8 mouse cellular contexts compared by ENCODE assay signal in the genomic region with DNA sequence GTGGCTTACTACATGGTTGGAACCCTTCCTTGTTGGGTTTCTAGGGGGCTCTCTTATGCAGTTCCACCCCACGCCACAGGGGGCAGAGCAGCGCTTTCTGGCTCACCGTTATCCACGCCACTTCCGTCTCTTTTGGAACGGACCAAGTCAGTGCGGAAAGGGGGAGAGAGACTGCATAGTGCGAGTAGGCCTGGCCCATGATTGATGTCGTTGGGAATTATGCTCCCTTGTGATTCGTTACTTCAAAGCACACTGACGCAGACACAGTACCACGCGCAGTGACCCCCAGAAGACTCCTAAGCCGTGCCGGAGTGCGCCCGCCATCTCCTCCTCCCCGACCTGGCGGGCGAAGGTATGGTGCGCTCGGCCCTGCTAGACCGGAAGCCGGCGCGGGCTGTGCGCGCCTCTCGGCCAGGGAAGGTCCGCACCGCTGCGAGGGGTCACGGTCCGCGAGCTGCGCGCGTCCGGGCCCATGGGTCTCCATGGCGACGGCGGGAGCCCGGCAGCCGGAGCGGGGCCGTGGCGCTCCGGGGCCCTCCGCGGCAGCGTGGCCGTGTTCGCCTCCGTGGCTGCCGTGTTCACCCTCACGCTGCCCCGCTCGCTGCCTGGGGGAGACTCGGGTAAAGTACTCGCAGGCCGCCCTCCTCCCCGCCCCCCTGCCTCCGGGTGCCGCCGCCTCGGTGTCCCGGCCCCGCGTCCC. TPM values are rescaled to one million over a fixed set of nuclear protein-coding genes. Genes with fewer than 3 reads are reported as not detected.
DNase-seq lines count a peak whose midpoint lies in the region; ATAC-seq and TF ChIP-seq lines count a peak whose summit lies in the region.

Gene Tmem260 (plus strand): TSS at position 141 of the 700 bp plus-strand sequence.

- under 1% methylated on average over 67 of the region's 69 CpGs for WGBS in heart, embryonic 12.5 days
- under 1% methylated on average over 65 of the region's 69 CpGs for WGBS in kidney, postnatal 0 days
- WGBS in liver, embryonic 11.5 days: under 1% methylated on average over 68 of the region's 69 CpGs
- under 1% methylated on average over 68 of the region's 69 CpGs for WGBS in stomach, embryonic 14.5 days

- H3K27ac ChIP-seq in heart, embryonic 12.5 days (ENCODE audit: poor library complexity, severe bottlenecking): peak within 1 kb of the TSS; percentile 63
- H3K27ac ChIP-seq in kidney, postnatal 0 days: peak within 1 kb of the TSS; percentile 82
- H3K27ac ChIP-seq in liver, embryonic 11.5 days (ENCODE audit: low read depth, low read length): peak within 1 kb of the TSS; percentile 52; the same call in 1 of the 2 replicates
- H3K27ac ChIP-seq in stomach, embryonic 14.5 days (ENCODE audit: low read length): peak within 1 kb of the TSS; percentile 75

- H3K4me1 ChIP-seq in heart, embryonic 12.5 days (replicated peaks): peaks cover 8% of the 10 kb centered on the region; the same call in 1 of the 2 replicates
- H3K4me1 ChIP-seq in kidney, postnatal 0 days (replicated peaks; ENCODE audit: insufficient read depth, low read length): 0 out of 2 replicates have a peak, but pooled peaks cover 3% of the 10 kb centered on the region
- peaks cover 5% of the 10 kb centered on the region; the same call in 1 of the 2 replicates for H3K4me1 ChIP-seq in liver, embryonic 11.5 days (replicated peaks; ENCODE audit: control insufficient read depth, insufficient read depth, low read length)
- peaks cover 9% of the 10 kb centered on the region; the same call in 1 of the 2 replicates for H3K4me1 ChIP-seq in stomach, embryonic 14.5 days (ENCODE audit: control insufficient read depth, insufficient read depth, low read length)

- TF ChIP-seq CTCF in kidney, postnatal 0 days (IDR thresholded peaks at IDR 0.05; ENCODE audit: low read depth): peak; percentile 95

- H3K9ac ChIP-seq in heart, embryonic 12.5 days: peak within 1 kb of the TSS; percentile 91
- peak within 1 kb of the TSS; percentile 92 for H3K9ac ChIP-seq in kidney, postnatal 0 days (ENCODE audit: low read depth, low read length)
- peak within 1 kb of the TSS; percentile 95 for H3K9ac ChIP-seq in liver, embryonic 11.5 days (ENCODE audit: low read depth, low read length)
- H3K9ac ChIP-seq in stomach, embryonic 14.5 days (replicated peaks; ENCODE audit: low read depth, low read length): peak within 1 kb of the TSS; percentile 93

- H3K4me2 ChIP-seq in heart, embryonic 12.5 days: peak within 1 kb of the TSS; percentile 70
- H3K4me2 ChIP-seq in kidney, postnatal 0 days (ENCODE audit: low read length): peak within 1 kb of the TSS; percentile 58
- peak within 1 kb of the TSS; percentile 81 for H3K4me2 ChIP-seq in liver, embryonic 11.5 days
- H3K4me2 ChIP-seq in stomach, embryonic 14.5 days (replicated peaks; ENCODE audit: low read depth, low read length): peak within 1 kb of the TSS; percentile 80

- peak; percentile 97 for ATAC-seq in erythroid progenitor cell, adult 5-6 weeks (replicated peaks; ENCODE audit: low FRiP score, poor library complexity, severe bottlenecking)
- ATAC-seq in heart, embryonic 12.5 days (ENCODE audit: insufficient number of reproducible peaks, low FRiP score): peak; percentile 99
- ATAC-seq in kidney, postnatal 0 days (replicated peaks; ENCODE audit: low FRiP score, low read depth): peak; percentile 99
- peak; percentile 97 for ATAC-seq in liver, embryonic 11.5 days (replicated peaks; ENCODE audit: low FRiP score)
- ATAC-seq in stomach, embryonic 14.5 days (ENCODE audit: insufficient number of reproducible peaks, insufficient read depth, low FRiP score, low read depth): peak; percentile 98

- H3K27me3 ChIP-seq in heart, embryonic 12.5 days (replicated peaks): no peaks in the 10 kb centered on the region
- H3K27me3 ChIP-seq in kidney, postnatal 0 days (ENCODE audit: insufficient read depth, low read length): no peaks in the 10 kb centered on the region
- H3K27me3 ChIP-seq in liver, embryonic 11.5 days (replicated peaks; ENCODE audit: control insufficient read depth, insufficient read depth, low read length): no peaks in the 10 kb centered on the region; the same call in 1 of the 2 replicates
- H3K27me3 ChIP-seq in stomach, embryonic 14.5 days (ENCODE audit: control insufficient read depth, insufficient read depth, low read length): no peaks in the 10 kb centered on the region

- no peaks in the 10 kb centered on the region for H3K9me3 ChIP-seq in heart, embryonic 12.5 days (replicated peaks)
- no peaks in the 10 kb centered on the region for H3K9me3 ChIP-seq in kidney, postnatal 0 days (replicated peaks; ENCODE audit: low read length)
- no peaks in the 10 kb centered on the region for H3K9me3 ChIP-seq in liver, embryonic 11.5 days (ENCODE audit: control insufficient read depth, low read length)
- no peaks in the 10 kb centered on the region for H3K9me3 ChIP-seq in stomach, embryonic 14.5 days (ENCODE audit: control insufficient read depth, low read depth, low read length)

- H3K4me3 ChIP-seq in heart, embryonic 12.5 days: peak within 1 kb of the TSS; percentile 84
- H3K4me3 ChIP-seq in kidney, postnatal 0 days (replicated peaks; ENCODE audit: low read depth, low read length): peak within 1 kb of the TSS; percentile 95
- H3K4me3 ChIP-seq in liver, embryonic 11.5 days (ENCODE audit: low read depth, low read length): peak within 1 kb of the TSS; percentile 87
- H3K4me3 ChIP-seq in stomach, embryonic 14.5 days (ENCODE audit: low read depth, low read length): peak within 1 kb of the TSS; percentile 88

- H3K36me3 ChIP-seq in heart, embryonic 12.5 days: no peaks in the 10 kb centered on the region
- H3K36me3 ChIP-seq in kidney, postnatal 0 days (ENCODE audit: insufficient read depth, low read length): no peaks in the 10 kb centered on the region
- no peaks in the 10 kb centered on the region for H3K36me3 ChIP-seq in liver, embryonic 11.5 days (ENCODE audit: control insufficient read depth, insufficient read depth, low read length)
- no peaks in the 10 kb centered on the region for H3K36me3 ChIP-seq in stomach, embryonic 14.5 days (ENCODE audit: control insufficient read depth, insufficient read depth, low read length)

- peak; percentile 94 for DNase-seq in CD4-positive helper T cell, adult 2 months (ENCODE audit: low read depth, low spot score)
- peak; percentile 89 for DNase-seq in brain, embryonic 18.5 days (ENCODE audit: low read depth, low spot score)
- peak; percentile 95 for DNase-seq in kidney, postnatal 0 days (ENCODE audit: low spot score)
- peak; percentile 96 for DNase-seq in liver, embryonic 11.5 days (ENCODE audit: low spot score)
- DNase-seq in naive thymus-derived CD4-positive, alpha-beta T cell, adult 2 months (ENCODE audit: low read depth): peak; percentile 98

RNA-seq across cellular contexts. Expression of gene Tmem260, which starts in this region (rescaled TPM):
- 16.2 and 18.9 TPM in 2 replicates for total RNA-seq in erythroid progenitor cell, adult 5-6 weeks (2015; ENCODE audit: low replicate concordance)
- 22.3 and 23.5 TPM in 2 replicates for total RNA-seq in erythroid progenitor cell, adult 5-6 weeks (2017; ENCODE audit: low replicate concordance)
- 17.2 and 18.2 TPM in 2 replicates for polyA plus RNA-seq in heart, embryonic 12.5 days (2016; fragmentation: Nextera tagmentation; extraction: Ambion mirVana)
- polyA plus RNA-seq in kidney, postnatal 0 days (2015; fragmentation: Nextera tagmentation; extraction: Ambion mirVana): 13.3 and 14.5 TPM in 2 replicates
- 13.8 and 15.5 TPM in 2 replicates for polyA plus RNA-seq in liver, embryonic 11.5 days (2014; fragmentation: Nextera tagmentation; extraction: Ambion mirVana)
- polyA plus RNA-seq in stomach, embryonic 14.5 days (2014; fragmentation: Nextera tagmentation; extraction: Ambion mirVana): 27.1 and 29.2 TPM in 2 replicates

Comparison
In these comparisons a context has a peak if more than half of its experiments do, and no peak if none do; other contexts are left out.
1. Peak in every context shown above with its lines: DNase-seq, ATAC-seq, H3K4me3 ChIP-seq and H3K27ac ChIP-seq.